Mouse (Mus musculus) hematopoietic stem cell, adult 5-6 weeks (primary cell): ENCODE measurements around the gene Fam124a. TPM values are rescaled to one million over a fixed set of nuclear protein-coding genes. Genes with fewer than 3 reads are reported as not detected.
A peak's percentile ranks its signal among the peaks of the same experiment; 100 is the strongest.
"Not testable (repeated sequence)": the region's sequence is repeated elsewhere in the genome, so short reads cannot be mapped to it uniquely, and the experiment has no call there.

Source experiments
- ATAC-seq, 2 experiments: fragments of 125-278 bp in 1 of 2; replicated peaks in 1 of 2; 2 replicates each; pipeline ENCODE4 v1.8.0; 2016 to 2017; ENCODE audit warnings: inconsistent platforms in 2 of 2, mild to moderate bottlenecking in 2 of 2, moderate number of reproducible peaks in 2 of 2, low read depth in 1 of 2, moderate TSS enrichment in 1 of 2; ENCODE audit not compliant: low FRiP score in 2 of 2, poor library complexity in 2 of 2, severe bottlenecking in 2 of 2, insufficient read depth in 1 of 2, low TSS enrichment in 1 of 2
- total RNA-seq: library from RNA; stranded (forward); fragments of 172-1452, 232-1000 nt; gene quantifications from 2 replicates; pipeline ENCODE4 v1.2.3, GENCODE M21; 2017

Fam124a gene
- total RNA-seq, 1 experiment from 2014 or later: not detected

GRCm38 (mm10) chr14:62639111-62639510, 83.6 kb downstream of the Fam124a start:
- peak in 1 of 2 experiments; percentile 25; a peak in 1 of 4 replicates for ATAC-seq

GRCm38 (mm10) chr14:62639551-62639950, 84.0 kb downstream of the Fam124a start:
- no peak for ATAC-seq

GRCm38 (mm10) chr14:62640396-62640795, 84.9 kb downstream of the Fam124a start:
- no peak for ATAC-seq

- not testable (repeated sequence) for ATAC-seq
Observed at GRCm38 (mm10) chr14:62642368-62642767, 86.8 kb downstream of the Fam124a start.

- ATAC-seq: no peak
Observed at GRCm38 (mm10) chr14:62648405-62648804, 92.9 kb downstream of the Fam124a start.

GRCm38 (mm10) chr14:62650376-62650775, 94.8 kb downstream of the Fam124a start:
- no peak for ATAC-seq

GRCm38 (mm10) chr14:62651771-62652170, 96.2 kb downstream of the Fam124a start:
- ATAC-seq: no peak

GRCm38 (mm10) chr14:62655996-62656395, 100.5 kb downstream of the Fam124a start:
- ATAC-seq: no peak

GRCm38 (mm10) chr14:62657469-62657868, 101.9 kb downstream of the Fam124a start:
- ATAC-seq: no peak

Other genes with a start within 250 kb of the Fam124a start
- not detected in 2 replicates for gene Gucy1b2, start 99.4 kb upstream of the Fam124a start, total RNA-seq
- gene Gm4131, start 11.2 kb downstream of the Fam124a start, total RNA-seq: not detected in 2 replicates
- gene Serpine3, start 107.9 kb downstream of the Fam124a start, total RNA-seq: not detected in 2 replicates
- gene Ints6, start 205.4 kb downstream of the Fam124a start, total RNA-seq: 101 and 247 TPM in 2 replicates